Mouse (Mus musculus): ENCODE measurements around the gene Shroom2.
A peak's percentile ranks its signal among the peaks of the same experiment; 100 is the strongest.
"Not testable (repeated sequence)": the region's sequence is repeated elsewhere in the genome, so short reads cannot be mapped to it uniquely, and the experiment has no call there.

The Shroom2 gene

GRCm38 (mm10) chrX:152768891-152769599, at the start of gene Shroom2:
Gene Shroom2, minus strand, starts transcription at chrX:152769465.
- DNase-seq, result no peak

DNA sequence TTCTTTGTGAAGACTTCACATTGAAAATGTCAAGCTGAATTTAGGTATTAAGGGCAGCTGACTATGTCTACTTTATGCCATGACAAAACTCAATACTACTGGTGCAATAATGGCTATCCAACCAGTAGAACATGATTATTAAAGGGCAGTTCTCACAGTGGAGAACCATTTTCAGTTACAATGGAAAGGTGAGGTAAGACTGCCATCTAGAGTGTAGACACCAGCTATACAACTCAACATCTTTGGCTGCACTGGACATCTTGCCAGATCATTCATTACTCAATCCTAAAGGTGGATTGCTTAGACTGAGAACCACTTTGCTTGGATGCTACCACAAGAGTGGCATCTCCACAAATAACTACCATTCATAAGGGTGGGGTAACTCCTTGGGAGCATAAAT, 49.7 kb upstream of the Shroom2 start:
- no peak for DNase-seq

GRCm38 (mm10) chrX:152813339-152813738, 44.1 kb upstream of the Shroom2 start:
- no peak for DNase-seq

DNA sequence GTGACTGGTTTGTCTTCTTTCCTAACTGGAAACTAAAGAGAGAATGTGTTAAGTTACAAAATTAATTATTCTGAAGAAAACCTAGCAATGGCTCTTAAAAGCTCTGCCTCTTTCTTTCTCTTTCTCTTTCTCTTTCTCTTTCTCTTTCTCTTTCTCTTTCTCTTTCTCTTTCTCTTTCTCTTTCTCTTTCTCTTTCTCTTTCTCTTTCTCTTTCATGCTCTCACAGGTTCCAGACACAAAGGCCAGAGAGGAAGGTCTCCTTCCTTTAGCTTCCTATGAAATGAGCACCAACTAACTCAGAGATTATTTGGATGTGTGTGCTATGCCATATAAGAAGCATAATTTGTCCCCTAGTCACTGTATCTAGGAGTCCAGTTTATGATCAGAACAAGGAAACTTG, 36.1 kb upstream of the Shroom2 start:
- no peak for DNase-seq

DNA sequence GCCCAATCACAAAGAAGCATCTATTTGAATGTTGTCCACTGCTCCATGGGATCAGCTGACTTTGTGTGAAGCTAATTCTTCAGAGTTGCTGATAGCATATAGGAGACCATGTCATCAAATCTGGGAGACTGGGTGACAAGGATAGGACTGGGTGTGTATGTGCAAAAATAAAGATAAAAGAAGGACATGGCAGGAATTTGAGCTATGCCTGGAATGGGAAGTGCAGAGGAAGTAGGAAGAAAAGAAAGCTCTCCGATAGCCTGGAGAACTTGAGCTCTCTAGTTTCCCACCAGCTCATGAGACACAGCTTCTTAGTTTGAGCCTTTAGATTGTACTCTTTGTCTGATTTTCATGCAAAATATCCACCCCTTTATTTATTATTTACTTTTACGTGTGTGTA, 19.3 kb upstream of the Shroom2 start:
- DNase-seq, result no peak

DNA sequence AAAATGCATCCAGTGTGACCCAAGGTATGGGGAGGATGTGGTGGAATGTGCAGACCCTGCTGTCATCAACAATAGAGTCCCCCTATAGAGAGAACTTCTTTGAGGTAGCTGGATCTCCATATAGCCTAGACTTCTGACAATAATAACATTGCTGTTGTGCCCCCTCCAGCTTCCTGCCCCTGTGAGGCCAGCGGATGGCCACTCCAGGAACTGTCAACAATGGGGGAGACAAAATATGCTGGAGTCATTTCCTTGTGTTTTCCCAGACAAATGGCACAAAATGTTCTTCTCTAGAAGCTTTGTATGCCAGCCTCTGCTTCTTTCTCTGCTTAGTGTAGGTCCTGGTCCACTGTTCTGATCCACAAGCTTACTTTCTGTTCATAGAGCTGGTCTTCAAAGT, 18.9 kb upstream of the Shroom2 start:
- no peak for DNase-seq

DNA sequence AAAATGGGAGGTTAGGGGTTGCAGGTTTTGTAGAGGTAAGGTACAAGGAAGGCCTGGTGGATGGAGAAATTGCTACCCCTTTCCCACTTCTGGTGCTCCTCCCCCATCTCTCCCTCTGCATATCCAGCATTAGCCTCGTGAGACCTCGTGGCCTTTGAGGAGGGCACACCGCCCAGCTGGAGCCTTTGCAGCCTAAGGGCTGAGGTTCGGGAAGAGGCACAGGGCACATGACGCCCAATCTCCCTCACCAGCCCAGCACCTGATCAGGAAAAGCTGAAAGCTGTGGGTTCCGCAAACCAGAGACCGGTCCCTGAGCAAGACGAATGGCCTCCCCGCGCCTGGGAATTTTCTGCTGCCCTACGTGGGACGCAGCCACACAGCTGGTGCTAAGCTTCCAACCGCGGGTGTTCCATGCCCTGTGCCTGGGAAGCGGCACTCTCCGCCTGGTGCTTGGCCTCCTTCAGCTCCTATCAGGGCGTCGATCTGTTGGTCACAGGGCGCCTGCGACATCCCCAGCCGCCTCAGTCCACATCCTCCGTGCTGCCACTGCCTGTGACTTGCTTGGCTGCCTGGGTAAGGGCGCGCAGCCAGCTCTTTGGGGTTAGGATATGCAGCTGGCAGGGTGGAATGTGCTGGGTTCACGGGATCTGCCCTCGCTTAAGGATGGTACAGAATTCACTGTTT, 12.6 kb upstream of the Shroom2 start, which contains the start of gene Gpr143:
Gpr143 (plus strand) TSS at position 202 of the 684 bp plus-strand sequence.
- DNase-seq, result no peak

GRCm38 (mm10) chrX:152769600-152770157, 414 bp upstream of the Shroom2 start:
- DNase-seq, result peak in 1 of 2 experiments; percentile 4

DNA sequence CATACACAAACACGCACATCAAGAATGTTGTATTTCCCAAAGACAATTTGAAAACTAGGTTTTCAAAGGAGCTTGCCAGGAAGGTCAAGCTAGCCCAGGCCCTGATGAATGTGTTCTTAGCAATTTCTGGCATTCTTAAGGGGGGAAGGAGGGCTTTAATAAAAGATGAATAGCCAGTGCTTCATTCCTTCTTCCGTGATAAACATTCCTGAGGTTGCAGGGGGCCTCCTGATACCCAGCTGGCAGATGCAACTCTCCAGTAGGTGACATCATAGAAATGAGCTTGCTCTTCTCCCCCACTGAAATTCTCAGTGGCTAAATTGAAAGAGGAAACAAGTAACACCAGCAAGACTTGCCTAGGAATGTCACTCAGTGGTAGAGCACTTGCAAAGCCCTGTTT, 5.1 kb downstream of the Shroom2 start:
- DNase-seq, result no peak

DNA sequence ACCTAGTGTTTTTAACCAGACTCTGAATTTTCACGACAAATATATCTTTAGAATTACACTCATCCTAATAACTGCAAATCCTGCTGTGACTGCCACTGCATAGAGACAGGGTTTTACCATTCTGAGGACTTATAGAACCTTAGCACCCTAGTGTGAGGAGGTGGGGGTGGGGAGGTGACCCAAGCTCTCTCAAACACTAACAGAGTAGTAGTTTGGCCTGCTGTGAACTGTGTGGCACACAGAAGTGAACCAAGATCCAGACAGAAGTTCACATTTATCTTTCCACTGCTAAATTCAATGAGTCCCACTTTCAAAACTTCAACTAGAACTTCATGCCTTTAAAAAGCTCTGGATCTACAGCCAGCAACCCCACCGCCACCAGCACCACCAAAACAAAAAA, 6.4 kb downstream of the Shroom2 start:
- DNase-seq, result no peak

DNA sequence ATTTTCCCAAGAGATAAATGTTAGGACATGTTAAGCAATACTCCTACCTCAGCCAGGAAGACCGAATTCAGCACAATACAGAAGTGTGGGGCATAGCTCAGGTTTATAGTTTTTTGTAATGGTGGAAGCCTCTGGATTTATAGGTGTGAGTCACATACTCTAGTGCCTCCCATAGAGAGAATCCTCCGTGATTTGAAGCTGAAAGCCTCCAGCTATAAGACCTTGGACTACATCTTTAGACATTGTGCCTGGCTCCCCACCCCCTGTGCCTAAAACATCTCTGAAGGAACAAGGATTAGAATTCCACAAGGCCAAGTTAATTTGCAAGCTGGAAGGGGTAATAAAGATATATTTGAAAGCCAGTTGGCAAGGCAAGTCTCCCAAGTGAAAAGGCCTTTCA, 6.8 kb downstream of the Shroom2 start:
- no peak for DNase-seq

GRCm38 (mm10) chrX:152756293-152756692, 13.0 kb downstream of the Shroom2 start:
- DNase-seq, result no peak

DNA sequence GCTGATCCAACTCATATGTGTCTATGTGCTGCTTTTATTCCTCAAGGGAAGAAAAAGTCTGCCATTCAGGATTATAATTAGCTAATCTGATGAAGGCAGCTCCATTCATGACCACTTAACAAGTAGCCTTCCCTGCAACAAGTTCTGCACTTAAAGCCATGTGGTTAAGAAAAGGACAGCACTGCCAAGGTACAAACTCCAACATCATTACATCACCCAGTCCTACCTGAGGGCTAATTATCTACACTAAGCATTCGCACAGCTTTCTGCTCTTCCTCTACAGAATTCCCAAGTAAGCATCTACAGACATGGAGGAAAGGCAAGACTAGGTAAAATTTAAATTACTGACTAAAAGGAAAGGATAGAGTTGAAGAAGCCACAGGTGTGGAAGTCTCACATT, 13.4 kb downstream of the Shroom2 start:
- DNase-seq, result no peak

GRCm38 (mm10) chrX:152745925-152746324, 23.3 kb downstream of the Shroom2 start:
- no peak for DNase-seq

DNA sequence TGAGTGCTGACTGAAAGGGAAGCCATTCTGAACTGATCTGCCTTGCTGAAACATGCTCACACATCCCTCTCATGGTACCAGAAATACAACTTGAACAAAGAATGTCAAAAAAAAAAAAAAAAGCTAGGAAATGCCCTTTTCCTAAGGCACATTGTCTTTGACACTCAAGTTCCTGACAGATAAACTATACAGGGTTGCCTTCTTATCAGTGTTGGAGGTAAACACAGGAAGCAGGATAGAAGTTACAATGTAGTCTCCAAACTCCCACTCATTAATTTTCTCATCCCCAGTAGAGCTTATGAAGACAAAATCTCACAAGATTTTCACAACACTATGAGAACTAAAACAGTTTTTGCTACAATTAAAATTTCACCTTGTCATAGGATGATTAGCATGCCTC, 25.6 kb downstream of the Shroom2 start:
- no peak for DNase-seq

DNA sequence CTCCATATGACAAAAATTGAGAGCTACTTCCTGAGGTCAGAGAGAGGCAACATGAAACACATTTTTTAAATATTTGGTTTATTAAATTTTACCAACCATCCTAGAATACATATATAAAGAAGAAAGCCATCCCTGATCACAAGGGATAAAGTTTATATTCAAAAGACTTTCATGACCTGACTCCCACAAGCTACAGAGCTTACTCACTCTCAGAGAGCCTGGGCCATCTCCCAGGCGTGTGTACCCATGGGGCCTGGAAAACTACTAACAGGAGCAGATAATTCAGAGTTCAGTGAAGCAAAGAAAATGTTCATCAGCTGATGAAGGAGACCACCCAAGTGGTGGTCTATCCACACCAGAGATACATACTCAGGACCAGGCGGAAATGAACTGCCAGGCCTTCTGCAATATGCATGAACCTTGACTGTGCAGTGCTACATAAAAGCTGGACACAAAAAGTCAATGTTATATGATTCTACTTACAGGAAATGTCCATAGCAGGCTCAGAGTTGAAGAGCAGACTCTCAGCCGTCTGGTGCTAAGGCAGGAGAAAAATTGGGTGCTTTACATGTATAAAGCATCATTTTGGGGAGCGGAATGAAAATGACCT, 30.4 kb downstream of the Shroom2 start:
- no peak for DNase-seq

DNA sequence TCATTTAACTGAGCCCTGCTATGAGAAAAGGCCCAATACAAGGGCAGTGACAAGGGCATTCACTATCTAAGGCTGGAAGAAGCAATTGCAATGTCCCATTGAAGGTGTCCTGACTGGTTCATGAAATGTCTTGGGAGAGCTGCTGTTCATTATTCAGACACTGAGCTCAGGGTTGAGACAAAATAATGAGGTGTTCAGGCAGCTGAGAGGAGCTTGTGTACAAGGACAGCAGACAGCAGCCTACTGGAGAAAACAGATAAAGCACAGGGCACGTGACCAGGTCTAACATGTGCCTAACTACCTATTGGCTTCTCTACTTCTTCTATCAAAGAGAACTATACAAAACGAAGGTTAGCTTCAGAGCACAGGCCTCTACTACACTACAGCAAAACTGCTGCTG, 31.1 kb downstream of the Shroom2 start:
- no peak for DNase-seq

DNA sequence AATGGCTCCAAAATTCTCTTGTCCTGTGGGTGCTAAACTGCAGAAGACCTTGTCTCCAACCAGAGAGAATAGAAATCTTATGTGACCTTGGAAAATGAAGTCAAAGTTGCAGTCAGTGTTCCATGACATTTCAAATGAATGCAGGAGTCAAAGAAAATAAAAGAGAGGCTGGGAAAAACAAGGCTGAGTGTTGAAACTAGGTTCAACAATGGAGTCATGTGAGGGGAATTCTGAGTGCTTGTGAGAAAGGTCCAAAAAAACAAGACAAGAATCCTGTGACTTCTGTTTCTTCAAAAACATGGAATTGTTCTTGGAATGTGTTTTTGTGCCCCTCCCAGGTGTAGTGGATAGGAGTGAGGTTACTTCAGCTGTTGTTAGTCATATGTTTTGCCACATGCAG, 34.0 kb downstream of the Shroom2 start:
- no peak for DNase-seq

- DNase-seq, result no peak
Measured at GRCm38 (mm10) chrX:152716693-152717092, 52.6 kb downstream of the Shroom2 start.

DNA sequence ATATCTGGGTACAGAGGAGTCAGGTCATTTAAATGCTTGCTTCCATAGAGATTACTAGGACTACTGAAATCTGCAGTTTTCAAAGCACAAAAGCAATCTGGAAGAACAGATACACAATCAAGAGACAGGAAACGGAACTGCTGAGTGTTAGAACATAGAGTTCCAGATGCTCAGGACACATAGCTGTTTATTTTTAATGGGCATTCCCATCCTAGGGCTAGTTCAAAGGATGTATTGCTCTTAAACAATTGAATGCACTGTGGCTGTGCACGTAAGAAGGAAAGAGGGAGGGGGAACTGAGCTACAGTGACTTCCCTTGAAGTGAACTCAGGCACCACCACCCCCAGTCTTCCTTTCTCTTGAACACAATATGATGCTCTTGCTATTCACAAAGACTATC, 58.5 kb downstream of the Shroom2 start:
- not testable (repeated sequence) for DNase-seq

GRCm38 (mm10) chrX:152708359-152708758, 60.9 kb downstream of the Shroom2 start:
- no peak for DNase-seq

- DNase-seq, result peak in 1 of 2 experiments; percentile 4
Measured at GRCm38 (mm10) chrX:152705397-152705796, 63.9 kb downstream of the Shroom2 start.

- no peak for DNase-seq
Measured at GRCm38 (mm10) chrX:152703624-152704023, 65.6 kb downstream of the Shroom2 start.

GRCm38 (mm10) chrX:152701679-152702078, 67.6 kb downstream of the Shroom2 start:
- no peak for DNase-seq

Measured in cerebellum, postnatal 36 days (tissue).